Mouse (Mus musculus): ENCODE data around the gene Ptprm. TPM values are rescaled to one million over a fixed set of nuclear protein-coding genes. Genes with fewer than 3 reads are reported as not detected.

Gene Ptprm
- polyA plus RNA-seq, 1 experiment from 2014 or later, result 10.6 TPM

- no peak overlapping the region for H3K27ac ChIP-seq (replicated peaks)
- no peak for DNase-seq (ENCODE audit: low spot score)
- H3K9me3 ChIP-seq, result no peaks in the 10 kb centered on the region
- 83% methylated on average over 3 of the region's 3 CpGs for WGBS
- H3K4me1 ChIP-seq, result peaks cover 39% of the 10 kb centered on the region
- no peaks in the 10 kb centered on the region for H3K27me3 ChIP-seq (replicated peaks; ENCODE audit: low read depth, poor library complexity, severe bottlenecking)
- H3K36me3 ChIP-seq (replicated peaks), result no peaks in the 10 kb centered on the region
- no peak overlapping the region for H3K4me3 ChIP-seq
Measured at GRCm38 (mm10) chr17:66781910-66782309, 572.3 kb downstream of the Ptprm start.

- H3K4me1 ChIP-seq, result peaks cover 24% of the 10 kb centered on the region
- 79% methylated on average over 1 of the region's 1 CpGs for WGBS
- no peak for DNase-seq (ENCODE audit: low spot score)
Measured at GRCm38 (mm10) chr17:66779026-66779425, 575.2 kb downstream of the Ptprm start.

GRCm38 (mm10) chr17:66769365-66770363 is 584.6 kb downstream of the Ptprm start:
- Histone ChIP-seq H3K4me3 (no peak overlapping the region), H3K4me1 (0 out of 2 replicates have a peak, but pooled peaks cover 4% of the 10 kb centered on the region), H3K27ac (replicated peaks) (no peak overlapping the region), H3K9me3 (no peaks in the 10 kb centered on the region), H3K27me3 (replicated peaks; ENCODE audit: low read depth, poor library complexity, severe bottlenecking) (no peaks in the 10 kb centered on the region), H3K36me3 (replicated peaks) (no peaks in the 10 kb centered on the region)
- 89% methylated on average over 14 of the region's 14 CpGs for WGBS
- DNase-seq (ENCODE audit: low spot score), result no peak

More at GRCm38 (mm10) chr17:66779026-66779425, 575.2 kb downstream of the Ptprm start:
- Histone ChIP-seq H3K36me3 (replicated peaks) (no peaks in the 10 kb centered on the region), H3K9me3 (no peaks in the 10 kb centered on the region), H3K27ac (replicated peaks) (no peak overlapping the region), H3K4me3 (no peak overlapping the region), H3K27me3 (replicated peaks; ENCODE audit: low read depth, poor library complexity, severe bottlenecking) (no peaks in the 10 kb centered on the region)

GRCm38 (mm10) chr17:66768689-66769275 is 585.5 kb downstream of the Ptprm start:
- Histone ChIP-seq H3K9me3 (no peaks in the 10 kb centered on the region), H3K27ac (replicated peaks) (no peak overlapping the region), H3K36me3 (replicated peaks) (no peaks in the 10 kb centered on the region), H3K4me3 (no peak overlapping the region), H3K4me1 (0 out of 2 replicates have a peak, but pooled peaks cover 4% of the 10 kb centered on the region), H3K27me3 (replicated peaks; ENCODE audit: low read depth, poor library complexity, severe bottlenecking) (no peaks in the 10 kb centered on the region)
- 72% methylated on average over 11 of the region's 11 CpGs for WGBS
- no peak for DNase-seq (ENCODE audit: low spot score)

GRCm38 (mm10) chr17:66766166-66766565 is 588.1 kb downstream of the Ptprm start:
- DNase-seq (ENCODE audit: low spot score), result no peak
- H3K27me3 ChIP-seq (replicated peaks; ENCODE audit: low read depth, poor library complexity, severe bottlenecking), result no peaks in the 10 kb centered on the region
- 88% methylated on average over 6 of the region's 6 CpGs for WGBS

GRCm38 (mm10) chr17:66764435-66764834 is 589.8 kb downstream of the Ptprm start:
- Histone ChIP-seq H3K4me3 (no peak overlapping the region), H3K4me1 (peaks cover 10% of the 10 kb centered on the region), H3K27ac (replicated peaks) (no peak overlapping the region), H3K36me3 (replicated peaks) (0 out of 2 replicates have a peak, but pooled peaks cover 4% of the 10 kb centered on the region), H3K9me3 (no peaks in the 10 kb centered on the region), H3K27me3 (replicated peaks; ENCODE audit: low read depth, poor library complexity, severe bottlenecking) (no peaks in the 10 kb centered on the region)
- DNase-seq (ENCODE audit: low spot score), result no peak
- WGBS, result 74% methylated on average over 2 of the region's 2 CpGs

More at GRCm38 (mm10) chr17:66766166-66766565, 588.1 kb downstream of the Ptprm start:
- H3K4me3 ChIP-seq, result no peak overlapping the region
- no peak overlapping the region for H3K27ac ChIP-seq (replicated peaks)
- peaks cover 14% of the 10 kb centered on the region for H3K4me1 ChIP-seq
- H3K36me3 ChIP-seq (replicated peaks), result 0 out of 2 replicates have a peak, but pooled peaks cover 2% of the 10 kb centered on the region
- no peaks in the 10 kb centered on the region for H3K9me3 ChIP-seq

- Histone ChIP-seq H3K4me1 (peaks cover 10% of the 10 kb centered on the region), H3K27me3 (replicated peaks; ENCODE audit: low read depth, poor library complexity, severe bottlenecking) (no peaks in the 10 kb centered on the region), H3K27ac (replicated peaks) (no peak overlapping the region), H3K4me3 (no peak overlapping the region), H3K9me3 (no peaks in the 10 kb centered on the region), H3K36me3 (replicated peaks) (0 out of 2 replicates have a peak, but pooled peaks cover 4% of the 10 kb centered on the region)
- no peak for DNase-seq (ENCODE audit: low spot score)
- WGBS, result 90% methylated on average over 10 of the region's 10 CpGs
Measured at GRCm38 (mm10) chr17:66762716-66763115, 591.5 kb downstream of the Ptprm start.

GRCm38 (mm10) chr17:66761326-66762296 is 592.6 kb downstream of the Ptprm start:
- no peak for DNase-seq (ENCODE audit: low spot score)
- Histone ChIP-seq H3K9me3 (no peaks in the 10 kb centered on the region), H3K36me3 (replicated peaks) (0 out of 2 replicates have a peak, but pooled peaks cover 4% of the 10 kb centered on the region), H3K27ac (replicated peaks) (no peak overlapping the region), H3K4me1 (peaks cover 18% of the 10 kb centered on the region), H3K4me3 (no peak overlapping the region), H3K27me3 (replicated peaks; ENCODE audit: low read depth, poor library complexity, severe bottlenecking) (no peaks in the 10 kb centered on the region)
- WGBS, result 69% methylated on average over 26 of the region's 26 CpGs

- WGBS, result 46% methylated on average over 10 of the region's 10 CpGs
- Histone ChIP-seq H3K27ac (replicated peaks) (no peak overlapping the region; the same call in 1 of the 2 replicates), H3K36me3 (replicated peaks) (0 out of 2 replicates have a peak, but pooled peaks cover 4% of the 10 kb centered on the region), H3K4me1 (peaks cover 25% of the 10 kb centered on the region), H3K27me3 (replicated peaks; ENCODE audit: low read depth, poor library complexity, severe bottlenecking) (no peaks in the 10 kb centered on the region), H3K4me3 (no peak overlapping the region), H3K9me3 (no peaks in the 10 kb centered on the region)
- peak; percentile 38 for DNase-seq (ENCODE audit: low spot score)
Measured at GRCm38 (mm10) chr17:66757025-66757511, 597.2 kb downstream of the Ptprm start.

- Histone ChIP-seq H3K9me3 (no peaks in the 10 kb centered on the region), H3K4me1 (peaks cover 19% of the 10 kb centered on the region), H3K36me3 (replicated peaks) (0 out of 2 replicates have a peak, but pooled peaks cover 4% of the 10 kb centered on the region), H3K4me3 (no peak overlapping the region), H3K27me3 (replicated peaks; ENCODE audit: low read depth, poor library complexity, severe bottlenecking) (no peaks in the 10 kb centered on the region), H3K27ac (replicated peaks) (no peak overlapping the region; the same call in 1 of the 2 replicates)
- no peak for DNase-seq (ENCODE audit: low spot score)
- 70% methylated on average over 9 of the region's 9 CpGs for WGBS
Measured at GRCm38 (mm10) chr17:66756500-66756899, 597.8 kb downstream of the Ptprm start.

- WGBS, result 18% methylated on average over 3 of the region's 3 CpGs
- peak; percentile 63 for DNase-seq (ENCODE audit: low spot score)
- Histone ChIP-seq H3K4me3 (no peak overlapping the region), H3K9me3 (no peaks in the 10 kb centered on the region), H3K36me3 (replicated peaks) (no peaks in the 10 kb centered on the region), H3K27ac (replicated peaks) (no peak overlapping the region), H3K4me1 (peaks cover 15% of the 10 kb centered on the region), H3K27me3 (replicated peaks; ENCODE audit: low read depth, poor library complexity, severe bottlenecking) (no peaks in the 10 kb centered on the region)
Measured at GRCm38 (mm10) chr17:66755191-66755654, 599.0 kb downstream of the Ptprm start.
